Mouse (Mus musculus) CH12.LX (cell line): ENCODE measurements around the gene Fcgr2b. TPM values are rescaled to one million over a fixed set of nuclear protein-coding genes. Genes with fewer than 3 reads are reported as not detected.

ENCODE experiments used
- DNase-seq: peaks from one replicate; pipeline ENCODE4 v3.0.0-alpha.2; 2013; ENCODE audit errors: extremely low read depth
- H3K27ac ChIP-seq: 2 replicates; pipeline ENCODE4 v1.5.1; 2012; ENCODE audit warnings: low read depth, mild to moderate bottlenecking, control low read depth, moderate library complexity; ENCODE audit not compliant: insufficient read depth
- H3K27me3 ChIP-seq: replicated peaks from 2 replicates; pipeline ENCODE3; 2012; ENCODE audit warnings: inconsistent platforms
- H3K36me3 ChIP-seq, 2 experiments: replicated peaks in 1 of 2; 2 replicates each; pipeline versions ENCODE3 to v1.6.1; 2012; ENCODE audit warnings: inconsistent platforms in 1 of 2, low read length in 1 of 2, mild to moderate bottlenecking in 1 of 2, mixed read lengths in 1 of 2, moderate library complexity in 1 of 2; ENCODE audit not compliant: control insufficient read depth in 1 of 2, insufficient read depth in 1 of 2
- H3K4me1 ChIP-seq, 2 experiments: 2 replicates each; pipeline ENCODE4 v1.6.1; 2012; ENCODE audit warnings: inconsistent platforms in 1 of 2, moderate library complexity in 1 of 2; ENCODE audit not compliant: insufficient read depth in 2 of 2, control insufficient read depth in 1 of 2
- H3K4me2 ChIP-seq: 2 replicates; pipeline ENCODE4 v1.6.1; 2012; ENCODE audit warnings: low read depth, mild to moderate bottlenecking, control low read depth; ENCODE audit not compliant: poor library complexity, insufficient read depth, severe bottlenecking
- H3K4me3 ChIP-seq, 3 experiments: fragments of 150-350 bp in 1 of 3; sonication (generic) in 1 of 3; replicated peaks in 1 of 3; 2 replicates each; pipeline versions ENCODE3 to v1.5.1; 2011 to 2012; ENCODE audit warnings: low read depth in 2 of 3, low read length in 2 of 3, mild to moderate bottlenecking in 2 of 3, moderate library complexity in 2 of 3, control low read depth in 1 of 3, improper control_type of control experiment in 1 of 3, inconsistent platforms in 1 of 3, mixed read lengths in 1 of 3; ENCODE audit not compliant: poor library complexity in 1 of 3
- H3K79me2 ChIP-seq: replicated peaks from 2 replicates; pipeline ENCODE4 v1.6.1; 2012; ENCODE audit warnings: mild to moderate bottlenecking, moderate library complexity; ENCODE audit not compliant: control insufficient read depth, poor library complexity, insufficient read depth, severe bottlenecking; ENCODE audit errors: extremely low read depth
- H3K9ac ChIP-seq: 2 replicates; pipeline ENCODE4 v1.6.1; 2012; ENCODE audit warnings: low read depth, mild to moderate bottlenecking, control low read depth, moderate library complexity; ENCODE audit not compliant: insufficient read depth
- H3K9me3 ChIP-seq: replicated peaks from 2 replicates; pipeline ENCODE3; 2012; ENCODE audit warnings: low read length, inconsistent platforms, mixed read lengths
- BHLHE40 ChIP-seq: IDR thresholded peaks from 2 replicates; pipeline ENCODE4 v1.6.1; 2011; ENCODE audit warnings: mild to moderate bottlenecking, low read depth, low read length, improper control_type of control experiment
- CHD1 ChIP-seq: IDR thresholded peaks from 2 replicates; pipeline ENCODE4 v1.6.1; 2012; ENCODE audit warnings: low read depth, low read length, improper control_type of control experiment, inconsistent platforms
- CHD2 ChIP-seq: IDR thresholded peaks from 2 replicates; pipeline ENCODE4 v1.6.1; 2011; ENCODE audit warnings: low read length, improper control_type of control experiment
- E2F4 ChIP-seq: IDR thresholded peaks from 2 replicates; pipeline ENCODE4 v1.6.1; 2011; ENCODE audit warnings: low read depth, low read length, improper control_type of control experiment; ENCODE audit not compliant: insufficient replicate concordance
- ELF1 ChIP-seq: IDR thresholded peaks from 2 replicates; pipeline ENCODE4 v1.6.1; 2014; ENCODE audit warnings: low read depth, mild to moderate bottlenecking, inconsistent platforms, low read length, improper control_type of control experiment
- EP300 ChIP-seq: IDR thresholded peaks from 2 replicates; pipeline ENCODE4 v1.6.1; 2011; ENCODE audit warnings: low read length, improper control_type of control experiment
- ETS1 ChIP-seq: conservative IDR thresholded peaks from 2 replicates; pipeline ENCODE4 v1.6.1; 2012; ENCODE audit warnings: low read depth, mild to moderate bottlenecking, inconsistent platforms, low read length, improper control_type of control experiment, moderate library complexity
- GABPA ChIP-seq: IDR thresholded peaks from 2 replicates; pipeline ENCODE4 v1.6.1; 2012; ENCODE audit warnings: low read depth, low read length, improper control_type of control experiment, inconsistent platforms; ENCODE audit not compliant: insufficient replicate concordance
- HCFC1 ChIP-seq: IDR thresholded peaks from 2 replicates; pipeline ENCODE4 v1.6.1; 2012; ENCODE audit warnings: low read depth, mild to moderate bottlenecking, inconsistent platforms, low read length, improper control_type of control experiment
- IRF4 ChIP-seq: IDR thresholded peaks from 2 replicates; pipeline ENCODE4 v1.6.1; 2014; ENCODE audit warnings: low read depth, mild to moderate bottlenecking, inconsistent platforms, low read length, improper control_type of control experiment
- JUN ChIP-seq: IDR thresholded peaks from 2 replicates; pipeline ENCODE4 v1.6.1; 2011; ENCODE audit warnings: low read depth, mild to moderate bottlenecking, low read length, improper control_type of control experiment, moderate library complexity; ENCODE audit not compliant: insufficient read depth
- JUND ChIP-seq: conservative IDR thresholded peaks from 2 replicates; pipeline ENCODE4 v1.6.1; 2011; ENCODE audit warnings: low read depth, low read length, improper control_type of control experiment
- KAT2A ChIP-seq: IDR thresholded peaks from 2 replicates; pipeline ENCODE4 v1.6.1; 2012; ENCODE audit warnings: low read length, improper control_type of control experiment, inconsistent platforms; ENCODE audit not compliant: insufficient replicate concordance
- MAFK ChIP-seq: IDR thresholded peaks from 2 replicates; pipeline ENCODE4 v1.6.1; 2011; ENCODE audit warnings: low read length, improper control_type of control experiment; ENCODE audit not compliant: insufficient replicate concordance
- MAX ChIP-seq: IDR thresholded peaks from 2 replicates; pipeline ENCODE4 v1.6.1; 2011; ENCODE audit warnings: low read length, improper control_type of control experiment
- MAZ ChIP-seq: IDR thresholded peaks from 2 replicates; pipeline ENCODE4 v1.6.1; 2012; ENCODE audit warnings: low read depth, mild to moderate bottlenecking, inconsistent platforms, low read length, improper control_type of control experiment, moderate library complexity
- MEF2A ChIP-seq: IDR thresholded peaks from 2 replicates; pipeline ENCODE4 v1.6.1; 2014; ENCODE audit warnings: low read depth, mild to moderate bottlenecking, inconsistent platforms, low read length, improper control_type of control experiment, borderline replicate concordance
- MXI1 ChIP-seq: IDR thresholded peaks from 2 replicates; pipeline ENCODE4 v1.6.1; 2011; ENCODE audit warnings: mild to moderate bottlenecking, low read depth, low read length, improper control_type of control experiment
- MYC ChIP-seq: IDR thresholded peaks from 2 replicates; pipeline ENCODE4 v1.6.1; 2011; ENCODE audit warnings: low read depth, mild to moderate bottlenecking, improper control_type of control experiment, low read length
- NELFE ChIP-seq: IDR thresholded peaks from 2 replicates; pipeline ENCODE4 v1.6.1; 2011; ENCODE audit warnings: low read depth, low read length, improper control_type of control experiment
- NRF1 ChIP-seq: IDR thresholded peaks from 2 replicates; pipeline ENCODE4 v1.6.1; 2014; ENCODE audit warnings: low read depth, mild to moderate bottlenecking, inconsistent platforms, low read length, improper control_type of control experiment, moderate library complexity
- PAX5 ChIP-seq: IDR thresholded peaks from 2 replicates; pipeline ENCODE4 v1.6.1; 2012; ENCODE audit warnings: low read length, inconsistent platforms, mixed read lengths
- POLR2A ChIP-seq: IDR thresholded peaks from 2 replicates; pipeline ENCODE4 v1.6.1; 2011; ENCODE audit warnings: low read depth, mild to moderate bottlenecking, improper control_type of control experiment, low read length
- POLR2AphosphoS2 ChIP-seq: IDR thresholded peaks from 2 replicates; pipeline ENCODE4 v1.6.1; 2011; ENCODE audit warnings: low read depth, low read length, improper control_type of control experiment
- RAD21 ChIP-seq: IDR thresholded peaks from 2 replicates; pipeline ENCODE4 v1.6.1; 2011; ENCODE audit warnings: low read depth, mild to moderate bottlenecking, low read length, improper control_type of control experiment, moderate library complexity
- RCOR1 ChIP-seq: conservative IDR thresholded peaks from 2 replicates; pipeline ENCODE4 v1.6.1; 2012; ENCODE audit warnings: low read depth, mild to moderate bottlenecking, inconsistent platforms, low read length, improper control_type of control experiment
- SIN3A ChIP-seq: IDR thresholded peaks from 2 replicates; pipeline ENCODE4 v1.6.1; 2012; ENCODE audit warnings: low read length, improper control_type of control experiment, inconsistent platforms
- SMC3 ChIP-seq: IDR thresholded peaks from 2 replicates; pipeline ENCODE4 v1.6.1; 2011; ENCODE audit warnings: low read depth, low read length, improper control_type of control experiment
- TBP ChIP-seq: conservative IDR thresholded peaks from 2 replicates; pipeline ENCODE4 v1.6.1; 2011; ENCODE audit warnings: low read depth, low read length, improper control_type of control experiment
- TCF12 ChIP-seq: IDR thresholded peaks from 2 replicates; pipeline ENCODE4 v1.6.1; 2014; ENCODE audit warnings: low read depth, mild to moderate bottlenecking, inconsistent platforms, low read length, improper control_type of control experiment
- USF1 ChIP-seq: IDR thresholded peaks from 2 replicates; pipeline ENCODE4 v1.6.1; 2014; ENCODE audit warnings: low read depth, mild to moderate bottlenecking, inconsistent platforms, low read length, improper control_type of control experiment
- ZC3H11A ChIP-seq: IDR thresholded peaks from 2 replicates; pipeline ENCODE4 v1.6.1; 2012; ENCODE audit warnings: low read depth, mild to moderate bottlenecking, inconsistent platforms, low read length, improper control_type of control experiment
- dilution Hi-C: fragments of 300-500 bp; cut with MboI; formaldehyde crosslinking; loops from 2 replicates; pipeline ENCODE4 v1.14.3; 2020; ENCODE audit warnings: low sequenced_read_pairs; ENCODE audit not compliant: extremely low pct_unique_long_range_greater_than_20kb, extremely low pct_ligation_motif_present
- in situ Hi-C: fragments of 300-500 bp; cut with MboI; formaldehyde crosslinking; loops from 3 replicates; pipeline ENCODE4 v1.14.3; 2019; ENCODE audit warnings: low sequenced_read_pairs, low pct_ligation_motif_present, low pct_unique_long_range_greater_than_20kb, mixed read lengths
- polyA plus RNA-seq: library from polyadenylated mRNA; unstranded; fragments of >175 nt; gene quantifications from 2 replicates; pipeline ENCODE4 v1.2.1, GENCODE M21; 2012; ENCODE audit warnings: low read depth; ENCODE audit not compliant: insufficient read length
- total RNA-seq, 2 experiments: library from RNA; depleted of rRNA; stranded (reverse); fragments of 300-350 nt in 1 of 2; fragments of >200 nt in 1 of 2; gene quantifications; 2 replicates each; pipeline ENCODE4 v1.2.3; 2012 to 2014

The Fcgr2b gene
- total and polyA plus RNA-seq, 3 experiments, result 20.2 to 44.3 (median 29.5) TPM

GRCm38 (mm10) chr1:170926941-170927340, 49.4 kb downstream of the Fcgr2b start:
- H3K4me1 ChIP-seq, result peaks cover 16 to 71% of the 10 kb centered on the region in 2 experiments
- H3K36me3 ChIP-seq, result peaks cover 0 to 4% of the 10 kb centered on the region in 2 experiments
- in situ Hi-C loops, result no loop called here
- peak overlapping the region in 2 of 3 experiments; percentile 34 to 42 for H3K4me3 ChIP-seq
- no peaks in the 10 kb centered on the region; the same call in 1 of the 2 replicates for H3K79me2 ChIP-seq
- peak overlapping the region; percentile 67 for H3K4me2 ChIP-seq
- H3K27me3 ChIP-seq, result no peaks in the 10 kb centered on the region
- H3K27ac ChIP-seq, result peak overlapping the region; percentile 76
- no peaks in the 10 kb centered on the region for H3K9me3 ChIP-seq
- peak; percentile 46 for DNase-seq
- peak overlapping the region; percentile 17; the same call in 1 of the 2 replicates for H3K9ac ChIP-seq
- TF ChIP-seq KAT2A (no peak), POLR2A (peak; percentile 11; the same call in 1 of the 2 replicates)
- dilution Hi-C loops, result no loop called here

GRCm38 (mm10) chr1:170924485-170924884, 51.9 kb downstream of the Fcgr2b start:
- Histone ChIP-seq H3K36me3 (peaks cover 2 to 23% of the 10 kb centered on the region in 2 experiments), H3K27me3 (no peaks in the 10 kb centered on the region), H3K4me2 (peak overlapping the region; percentile 64), H3K4me1 (peaks cover 16 to 51% of the 10 kb centered on the region in 2 experiments), H3K4me3 (peak overlapping the region; percentile 38 to 58 (median 55)), H3K79me2 (no peaks in the 10 kb centered on the region; the same call in 1 of the 2 replicates), H3K27ac (peak overlapping the region; percentile 47; the same call in 1 of the 2 replicates), H3K9me3 (peaks cover 2% of the 10 kb centered on the region), H3K9ac (peak overlapping the region; percentile 14)
- DNase-seq, result peak; percentile 84
- in situ Hi-C loops (no loop called here), dilution Hi-C loops (no loop called here)
- TF ChIP-seq SMC3 (no peak), TCF12 (peak; percentile 71; the same call in 1 of the 2 replicates), TBP (peak; percentile 76), ELF1 (peak; percentile 99), IRF4 (peak; percentile 84), KAT2A (no peak), NELFE (peak; percentile 68), JUND (peak; percentile 34; the same call in 1 of the 2 replicates), CHD2 (no peak), NRF1 (no peak; the same call in 1 of the 2 replicates), RCOR1 (no peak), MAZ (no peak), GABPA (no peak), MAX (no peak), HCFC1 (peak; percentile 75), BHLHE40 (no peak), E2F4 (no peak), PAX5 (no peak), SIN3A (peak; percentile 82; the same call in 1 of the 2 replicates), ETS1 (peak; percentile 28; the same call in 1 of the 2 replicates), MXI1 (peak; percentile 57; the same call in 1 of the 2 replicates), MAFK (no peak), MEF2A (peak; percentile 35; the same call in 1 of the 2 replicates), USF1 (no peak), EP300 (peak; percentile 75), CHD1 (no peak), MYC (0 out of 2 replicates have a peak, but pooled peaks have one; percentile 17), ZC3H11A (no peak), JUN (no peak), POLR2AphosphoS2 (no peak), RAD21 (no peak)
